Mouse (Mus musculus): ENCODE measurements around the gene Mast2. TPM values are rescaled to one million over a fixed set of nuclear protein-coding genes. Genes with fewer than 3 reads are reported as not detected.

Gene Mast2
- 9.2 and 9.7 TPM in 2 replicates for polyA plus RNA-seq (2021; fragmentation: Nextera tagmentation)
- long read RNA-seq, experiment 1, partial matches to known transcripts: 10 of 15 reads
- long read RNA-seq, experiment 1, other reads (novel, unspliced or antisense): 5 of 15 reads
- long read RNA-seq, experiment 2, partial matches to known transcripts: 32 of 54 reads
- long read RNA-seq, experiment 2, other reads (novel, unspliced or antisense): 21 of 54 reads

GRCm38 (mm10) chr4:116464126-116464981 lies at the start of gene Mast2:
Gene Mast2 (minus strand): TSS chr4:116464183.

DNA sequence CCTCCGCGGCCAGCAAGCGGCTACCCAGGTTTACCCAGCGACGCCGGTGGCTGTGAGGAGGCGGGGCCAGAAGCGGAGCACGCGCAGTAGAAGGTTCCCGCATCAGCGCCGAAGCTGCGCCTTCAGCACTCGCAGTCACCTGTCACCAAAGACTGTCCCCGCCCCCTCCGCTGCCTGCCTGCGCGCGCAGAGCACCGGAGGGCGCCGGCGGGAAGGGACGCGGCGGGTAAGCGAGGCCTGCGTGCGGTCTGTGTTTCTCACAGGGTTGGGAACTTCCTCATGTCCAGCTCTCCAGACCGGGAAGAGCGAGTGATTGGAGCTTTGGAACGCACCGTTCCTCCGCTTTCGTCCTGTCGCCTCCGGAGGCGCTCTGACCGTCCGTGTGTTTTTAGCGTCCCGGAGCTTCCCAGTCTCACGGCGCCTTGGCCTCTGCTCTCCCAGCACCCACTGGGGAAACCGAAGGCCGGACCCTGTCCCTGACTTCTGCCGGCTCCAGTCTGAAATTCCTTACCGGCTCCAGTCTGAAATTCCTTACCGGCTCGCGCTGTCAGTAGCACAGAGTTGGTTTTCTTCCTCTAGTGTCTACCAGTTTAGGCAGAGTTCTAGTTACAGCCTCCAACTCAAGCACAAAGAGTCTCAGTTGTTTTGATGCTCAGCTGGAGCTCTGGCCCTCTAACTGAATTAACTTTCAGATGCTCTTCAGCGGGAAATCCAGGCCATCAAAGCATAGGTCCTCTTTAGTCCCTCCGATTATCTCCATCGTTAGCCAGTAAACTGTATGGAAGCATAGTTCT lies 43.6 kb upstream of the Mast2 start, which contains the start of gene Ipp:
Ipp (plus strand) TSS at position 125 of the 794 bp plus-strand sequence.

Other genes starting within 250 kb of the Mast2 start
- gene Pik3r3, start 242.6 kb downstream of the Mast2 start, polyA plus RNA-seq (2021; fragmentation: Nextera tagmentation): 9.5 and 10.5 TPM in 2 replicates
- gene Ipp, start 43.4 kb upstream of the Mast2 start, polyA plus RNA-seq (2021; fragmentation: Nextera tagmentation): 2.5 and 3.9 TPM in 2 replicates
- 4.8 and 5.9 TPM in 2 replicates for gene Tmem69, start 91.8 kb upstream of the Mast2 start, polyA plus RNA-seq (2021; fragmentation: Nextera tagmentation)
- gene Gpbp1l1, start 93.5 kb upstream of the Mast2 start, polyA plus RNA-seq (2021; fragmentation: Nextera tagmentation): 3.2 and 4.1 TPM in 2 replicates
- 1.5 and 1.6 TPM in 2 replicates for gene Ccdc17, start 132.5 kb upstream of the Mast2 start, polyA plus RNA-seq (2021; fragmentation: Nextera tagmentation)
- gene Nasp, start 163.8 kb upstream of the Mast2 start, polyA plus RNA-seq (2021; fragmentation: Nextera tagmentation): 4.6 and 4.9 TPM in 2 replicates
- gene Akr1a1, start 187.5 kb upstream of the Mast2 start, polyA plus RNA-seq (2021; fragmentation: Nextera tagmentation): 568 and 595 TPM in 2 replicates
- gene Prdx1, start 221.4 kb upstream of the Mast2 start, polyA plus RNA-seq (2021; fragmentation: Nextera tagmentation): 629 and 803 TPM in 2 replicates
- gene Mmachc, start 244.2 kb upstream of the Mast2 start, polyA plus RNA-seq (2021; fragmentation: Nextera tagmentation): 10.3 and 13.6 TPM in 2 replicates
- 1.7 and 2.1 TPM in 2 replicates for gene Ccdc163, start 244.3 kb upstream of the Mast2 start, polyA plus RNA-seq (2021; fragmentation: Nextera tagmentation)